ENCODE assay signal across 36 mouse cellular contexts in the genomic region with DNA sequence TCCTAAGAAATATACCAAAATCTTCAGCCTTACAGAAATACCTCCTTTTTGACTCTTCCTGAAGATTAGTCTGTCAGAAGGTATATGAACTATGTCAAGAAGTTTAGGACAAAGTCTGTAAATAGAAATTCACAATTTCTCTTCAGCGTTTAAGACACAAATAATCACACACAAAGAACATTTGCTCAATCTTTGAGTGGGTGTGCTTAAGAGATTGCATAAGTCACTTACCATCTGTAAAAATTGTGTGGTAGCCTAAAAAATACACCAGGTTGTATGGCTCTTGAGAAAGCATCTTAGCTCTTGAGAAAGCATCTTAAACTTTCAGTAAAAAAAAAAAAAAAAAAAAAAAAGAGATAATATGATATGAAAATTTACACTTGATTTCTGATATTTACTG. TPM values are rescaled to one million over a fixed set of nuclear protein-coding genes. Genes with fewer than 3 reads are reported as not detected.
"Had no signal": no experiment of that assay in that cellular context is flagged by ENCODE, and none has a peak within 500 bp of the region (broad histone marks: within the 10 kb centered on the region; RNA-seq: fewer than 3 reads in every experiment).

No protein-coding gene starts in this region.

- DNase-seq: cerebellum, adult 8-10 months; cerebellum, adult 9-10 months; cerebellum, adult 9-11 months; cerebellum, postnatal 10 days; cerebellum, postnatal 14 days; cerebellum, postnatal 25 days; cerebellum, postnatal 36 days; embryo, embryonic 11 days; forebrain, postnatal 0 days; gastrocnemius, adult 2 months; gastrocnemius, postnatal 10 days; gastrocnemius, postnatal 14 days; gastrocnemius, postnatal 25 days; gastrocnemius, postnatal 36 days; heart, adult 11 months; heart, adult 18-20 months; heart, adult 2 months had no signal

- H3K27ac ChIP-seq: embryonic facial prominence, embryonic 10.5 days; embryonic facial prominence, embryonic 12.5 days; embryonic facial prominence, embryonic 13.5 days; embryonic facial prominence, embryonic 15.5 days; forebrain, embryonic 10.5 days; forebrain, embryonic 12.5 days; forebrain, embryonic 13.5 days; gastrocnemius, adult 2 months; heart, adult 2 months; heart, embryonic 10.5 days had no signal

- H3K27me3 ChIP-seq: embryonic facial prominence, embryonic 12.5 days; embryonic facial prominence, embryonic 13.5 days; embryonic facial prominence, embryonic 15.5 days; forebrain, embryonic 12.5 days; forebrain, embryonic 13.5 days had no signal

- H3K9ac ChIP-seq: embryonic facial prominence, embryonic 12.5 days; embryonic facial prominence, embryonic 13.5 days; embryonic facial prominence, embryonic 15.5 days; forebrain, embryonic 12.5 days; forebrain, embryonic 13.5 days; forebrain, postnatal 0 days had no signal

- H3K4me1 ChIP-seq: embryonic facial prominence, embryonic 10.5 days; embryonic facial prominence, embryonic 12.5 days; embryonic facial prominence, embryonic 13.5 days; embryonic facial prominence, embryonic 15.5 days; forebrain, embryonic 10.5 days; forebrain, embryonic 12.5 days; forebrain, embryonic 13.5 days; heart, embryonic 10.5 days had no signal

- H3K4me3 ChIP-seq: embryonic facial prominence, embryonic 10.5 days; embryonic facial prominence, embryonic 12.5 days; embryonic facial prominence, embryonic 13.5 days; embryonic facial prominence, embryonic 15.5 days; erythroblast, embryonic 14.5 days; forebrain, embryonic 10.5 days; forebrain, embryonic 12.5 days; forebrain, embryonic 13.5 days; gastrocnemius, adult 2 months; heart, adult 2 months; heart, embryonic 10.5 days had no signal

- ATAC-seq: forebrain, embryonic 13.5 days; forebrain, embryonic 14.5 days; forebrain, embryonic 16.5 days; forebrain, postnatal 0 days had no signal

- H3K9me3 ChIP-seq: embryonic facial prominence, embryonic 10.5 days; embryonic facial prominence, embryonic 12.5 days; embryonic facial prominence, embryonic 13.5 days; embryonic facial prominence, embryonic 15.5 days; forebrain, embryonic 10.5 days; forebrain, embryonic 12.5 days; forebrain, embryonic 13.5 days; heart, embryonic 10.5 days had no signal

- H3K36me3 ChIP-seq: embryonic facial prominence, embryonic 10.5 days; embryonic facial prominence, embryonic 12.5 days; embryonic facial prominence, embryonic 13.5 days; embryonic facial prominence, embryonic 15.5 days; forebrain, embryonic 10.5 days; forebrain, embryonic 12.5 days; heart, embryonic 10.5 days had no signal

- H3K4me2 ChIP-seq: embryonic facial prominence, embryonic 12.5 days; embryonic facial prominence, embryonic 13.5 days; embryonic facial prominence, embryonic 15.5 days; forebrain, embryonic 12.5 days; forebrain, embryonic 13.5 days had no signal

RNA-seq across cellular contexts. Expression of gene Tex47, which starts 19.6 kb away (rescaled TPM):
- total RNA-seq: common myeloid progenitor, adult 5-6 weeks; forebrain, postnatal 0 days; gastrocnemius, adult 18-20 months; gastrocnemius, adult 2 months; gastrocnemius, adult 8-10 months; gastrocnemius, postnatal 10 days; gastrocnemius, postnatal 14 days; gastrocnemius, postnatal 25 days; gastrocnemius, postnatal 36 days; gastrocnemius, postnatal 4 days; granulocyte monocyte progenitor cell, adult 5-6 weeks; heart, adult 18-20 months; heart, adult 2 months; heart, adult 8-10 months had no signal
- polyA plus RNA-seq: cortical plate, adult 2 months; embryonic facial prominence, embryonic 12.5 days; embryonic facial prominence, embryonic 13.5 days; erythroblast, embryonic 14.5 days; frontal cortex, adult 2 months; heart, adult 2 months had no signal
